Mouse (Mus musculus) skeletal muscle tissue, adult 2 months (tissue): ENCODE data around the gene Stt3b.
A peak's percentile ranks its signal among the peaks of the same experiment; 100 is the strongest.

Source experiments
- DNase-seq: peaks from one replicate; pipeline ENCODE4 v3.0.0-alpha.2; 2012; ENCODE audit warnings: low read depth, low spot score

The Stt3b gene

GRCm38 (mm10) chr9:115310346-115311222, at the start of gene Stt3b:
Stt3b (minus strand) TSS chr9:115310421.
- DNase-seq, result peak; percentile 99

DNA sequence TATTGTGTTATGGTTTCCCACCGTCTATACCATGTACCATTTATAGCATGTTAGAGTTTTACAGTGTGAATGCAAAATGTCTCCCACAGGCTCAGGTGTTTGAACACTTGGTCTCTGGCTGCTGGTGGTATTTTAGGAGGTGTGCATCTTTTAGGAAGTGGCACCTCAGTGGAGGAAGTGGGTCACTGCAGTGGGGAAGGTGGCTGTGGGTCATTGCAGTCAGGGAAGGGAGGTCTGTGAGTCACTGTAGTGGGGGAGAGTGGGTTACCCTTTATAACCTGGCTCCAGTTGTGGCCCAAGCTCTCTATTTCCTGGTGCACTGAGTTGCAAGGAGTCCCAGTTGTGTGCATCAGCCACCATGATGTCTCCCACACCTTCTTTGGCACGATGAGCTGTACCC, 48.2 kb upstream of the Stt3b start:
- DNase-seq, result no peak

DNA sequence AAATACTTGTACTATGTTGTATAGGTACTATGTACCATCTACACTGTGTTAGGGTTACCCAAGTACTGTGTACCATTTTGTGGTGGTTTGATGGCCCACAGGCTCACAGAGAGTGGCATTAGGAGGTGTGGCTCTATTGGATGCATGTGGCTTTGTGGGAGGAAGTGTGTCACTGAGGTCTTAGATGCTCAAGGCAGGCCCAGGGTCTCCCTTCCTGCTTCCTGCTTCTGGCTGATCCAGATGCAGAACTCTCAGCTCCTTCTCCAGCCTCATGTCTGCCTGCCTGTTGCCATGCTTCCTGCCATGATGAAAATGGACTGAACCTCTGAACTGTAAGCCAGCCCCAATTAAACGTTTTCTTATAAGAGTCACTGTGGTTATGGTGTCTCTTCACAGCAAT, 47.8 kb upstream of the Stt3b start:
- DNase-seq, result no peak

DNA sequence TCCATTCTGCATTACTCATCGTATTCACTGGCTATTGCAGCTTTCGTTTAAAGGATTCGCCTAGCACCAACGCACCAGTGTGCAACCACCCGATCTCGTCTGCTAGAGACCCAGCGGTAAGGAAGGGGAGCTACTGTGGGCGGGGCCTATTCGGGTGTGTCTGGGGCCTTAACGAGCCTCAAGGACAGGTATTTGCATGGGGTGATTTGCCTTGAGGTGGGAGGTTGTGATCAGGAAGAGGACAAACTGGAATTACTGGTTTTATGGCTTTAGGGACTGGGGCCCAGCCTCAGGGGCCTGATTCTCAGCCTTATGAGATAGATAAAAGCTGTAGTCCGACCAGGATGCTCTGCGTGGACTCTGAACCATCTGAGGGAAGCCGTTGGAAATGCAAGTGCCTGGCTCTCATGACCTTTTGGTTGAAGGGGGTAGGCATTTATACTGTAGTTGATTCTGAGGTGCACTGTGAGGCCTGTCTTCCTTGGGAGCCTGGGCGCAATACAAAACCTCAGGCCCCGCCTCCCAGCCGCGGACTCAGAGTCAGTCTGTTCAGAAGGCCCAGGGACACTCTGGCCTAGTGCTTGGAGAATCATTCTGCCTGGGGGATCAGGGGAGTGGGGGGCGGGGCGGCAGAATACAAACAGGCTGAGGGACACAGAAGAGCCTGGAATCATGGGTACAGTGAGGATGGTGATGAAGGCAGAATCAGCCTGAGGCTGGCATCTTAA, 46.7 kb upstream of the Stt3b start:
- DNase-seq, result no peak

- DNase-seq, result no peak
Observed at GRCm38 (mm10) chr9:115355972-115356371, 45.8 kb upstream of the Stt3b start.

DNA sequence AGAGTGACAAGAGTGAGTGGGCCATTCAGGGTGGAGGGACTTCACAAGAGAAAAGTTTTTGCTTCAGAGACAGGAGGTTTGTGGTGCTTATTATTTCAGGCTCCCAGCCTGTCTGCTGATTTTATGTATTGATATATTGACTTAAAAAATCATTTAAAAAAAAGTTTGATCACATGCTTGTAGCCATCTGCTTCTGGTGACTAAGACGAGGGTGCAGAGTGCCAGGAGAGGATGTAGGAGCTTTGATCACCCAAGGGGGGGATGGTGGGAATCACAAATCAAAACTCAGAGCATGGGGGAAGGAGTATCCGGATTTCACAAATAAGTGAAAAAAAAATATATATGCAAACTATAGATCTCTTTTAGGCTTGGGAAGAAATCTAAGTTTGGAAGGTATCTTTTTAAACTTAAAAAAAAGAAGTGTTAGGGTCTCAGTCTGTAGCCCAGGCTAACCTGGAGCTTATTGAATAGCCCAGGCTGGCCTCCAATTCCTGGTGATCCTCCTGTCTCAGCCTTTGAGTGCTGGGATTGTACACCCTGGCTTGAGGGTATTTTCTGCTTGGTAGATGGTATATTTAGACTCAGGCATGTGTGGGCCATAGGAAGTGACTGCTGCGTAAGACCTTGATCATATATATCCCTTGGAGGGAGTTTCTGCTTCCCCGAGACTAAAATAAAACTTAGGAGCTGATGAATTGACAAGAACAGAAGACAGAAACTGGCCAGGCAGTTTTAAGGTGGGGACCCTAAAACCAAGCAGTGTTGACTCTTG, 39.7 kb upstream of the Stt3b start:
- no peak for DNase-seq

DNA sequence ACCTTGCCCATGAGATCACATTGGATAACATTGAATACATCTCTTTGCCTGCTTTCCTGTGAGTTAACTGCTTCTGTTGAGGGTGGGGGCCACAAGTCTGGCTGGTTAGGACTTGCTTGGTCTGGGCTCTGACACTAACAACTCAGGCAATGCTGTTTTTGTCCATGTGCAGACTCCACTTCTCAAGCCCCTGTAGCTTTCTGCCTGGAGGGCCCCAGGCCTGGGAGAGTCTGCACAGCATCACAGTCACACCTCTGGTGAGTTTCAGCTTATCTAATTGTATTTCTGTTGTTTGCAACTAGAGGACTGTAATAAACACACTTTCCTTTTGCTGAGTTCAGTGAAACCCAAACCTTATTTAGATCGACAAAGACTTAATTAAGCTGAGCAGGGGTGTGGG, 38.9 kb upstream of the Stt3b start:
- no peak for DNase-seq

DNA sequence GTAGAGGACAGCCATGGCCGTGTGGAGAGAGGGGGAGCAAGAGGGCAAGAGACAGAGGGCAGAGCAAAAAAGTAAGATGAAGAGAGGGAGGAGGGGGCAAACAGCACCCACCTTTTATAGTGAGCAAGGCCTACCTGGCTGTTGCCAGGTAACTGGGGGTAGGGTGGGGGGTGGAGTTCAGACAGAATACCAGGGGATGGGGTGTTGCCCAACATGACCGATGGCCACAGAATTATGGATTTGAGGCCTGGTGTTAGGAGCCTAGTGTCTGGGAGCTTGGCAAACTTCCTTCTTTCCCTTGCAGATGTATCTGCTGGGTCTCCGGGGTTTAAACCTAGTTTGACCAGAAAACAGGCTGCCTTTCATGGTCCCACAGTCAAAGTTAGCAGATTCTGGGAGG, 34.7 kb upstream of the Stt3b start:
- DNase-seq, result no peak

DNA sequence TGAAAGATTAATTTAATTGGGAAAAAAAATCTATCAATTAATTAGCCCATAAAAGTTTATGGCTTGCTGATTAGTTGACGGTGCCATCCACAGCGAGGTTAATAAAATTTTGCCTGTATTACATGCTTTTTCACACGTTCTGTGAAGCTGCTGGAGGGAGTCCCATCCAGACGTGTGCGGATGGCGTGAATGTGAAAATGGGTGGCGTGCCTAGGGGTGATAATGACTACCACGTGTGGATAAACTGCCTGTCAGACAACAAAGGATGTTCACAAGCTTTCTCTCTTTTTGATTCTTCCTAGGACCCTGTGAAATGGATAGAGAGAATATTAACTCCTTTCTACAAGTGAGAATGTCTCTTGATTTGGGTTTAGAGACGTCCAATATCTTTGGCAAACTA, 31.4 kb upstream of the Stt3b start:
- no peak for DNase-seq

DNA sequence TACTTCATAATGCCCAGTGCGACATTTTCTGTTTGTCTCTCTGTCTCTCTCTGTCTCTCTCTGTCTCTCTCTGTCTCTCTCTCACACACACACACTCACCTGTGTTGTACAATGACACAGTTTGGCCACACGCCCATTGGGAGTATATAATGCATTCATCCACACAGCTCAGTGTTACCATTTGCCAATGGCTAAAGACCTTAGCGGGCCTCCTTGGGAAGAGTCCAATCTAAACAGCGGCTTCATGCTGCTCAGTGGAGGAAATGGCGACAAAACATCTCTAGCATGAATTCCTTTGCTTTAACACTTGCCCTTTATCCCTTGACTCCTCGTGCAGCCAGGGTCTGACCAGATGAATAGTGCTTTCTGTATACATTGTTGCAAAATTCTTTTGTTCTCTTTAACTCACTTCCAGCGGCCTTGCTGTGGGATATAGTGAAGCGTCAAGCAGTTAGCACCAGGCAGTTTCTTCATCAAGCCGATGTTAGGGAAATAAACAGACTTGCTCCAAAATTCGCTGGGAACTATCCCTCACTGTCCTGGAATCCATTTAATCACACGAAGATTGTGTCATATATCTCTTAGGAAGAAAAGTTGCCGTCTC, 30.1 kb upstream of the Stt3b start:
- no peak for DNase-seq

- no peak for DNase-seq
Observed at GRCm38 (mm10) chr9:115338816-115339215, 28.6 kb upstream of the Stt3b start.

DNA sequence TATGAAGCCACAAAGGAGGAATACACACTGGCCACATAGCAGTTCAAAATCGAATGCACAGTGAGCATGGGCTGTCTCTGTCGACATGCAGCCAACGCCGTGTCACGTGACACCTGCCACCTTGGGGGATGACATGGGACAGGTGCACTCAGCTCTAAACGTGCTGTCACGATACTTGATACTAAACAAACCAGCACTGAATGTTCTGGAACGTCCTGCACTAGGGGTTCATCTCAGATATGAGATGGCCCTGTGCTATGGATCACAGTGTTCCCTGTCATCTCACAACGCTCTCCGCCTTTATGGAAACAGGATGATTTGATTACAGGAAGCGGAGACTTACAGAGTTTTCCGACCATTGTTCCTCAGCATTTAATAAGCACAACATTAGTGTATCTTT, 22.8 kb upstream of the Stt3b start:
- peak; percentile 64 for DNase-seq

DNA sequence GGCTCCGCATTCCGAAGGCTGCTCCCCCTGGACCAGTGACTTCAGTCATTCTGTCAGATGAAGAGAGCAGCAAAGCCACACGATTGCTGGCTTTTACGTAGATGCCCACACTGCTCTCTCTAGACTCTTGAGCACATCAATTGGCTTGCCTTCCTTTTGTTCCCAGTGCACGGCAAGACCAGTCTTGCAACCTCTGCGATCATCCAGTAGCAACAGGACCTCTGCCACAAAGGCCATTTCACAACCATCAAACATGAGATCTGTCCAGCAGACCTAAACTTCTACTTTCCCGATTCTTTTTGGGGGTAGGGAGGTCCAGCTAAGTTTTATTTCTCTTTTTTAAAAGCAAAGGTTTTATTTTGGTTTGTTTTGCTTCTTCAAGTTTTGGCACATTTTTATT, 22.1 kb upstream of the Stt3b start:
- DNase-seq, result no peak

DNA sequence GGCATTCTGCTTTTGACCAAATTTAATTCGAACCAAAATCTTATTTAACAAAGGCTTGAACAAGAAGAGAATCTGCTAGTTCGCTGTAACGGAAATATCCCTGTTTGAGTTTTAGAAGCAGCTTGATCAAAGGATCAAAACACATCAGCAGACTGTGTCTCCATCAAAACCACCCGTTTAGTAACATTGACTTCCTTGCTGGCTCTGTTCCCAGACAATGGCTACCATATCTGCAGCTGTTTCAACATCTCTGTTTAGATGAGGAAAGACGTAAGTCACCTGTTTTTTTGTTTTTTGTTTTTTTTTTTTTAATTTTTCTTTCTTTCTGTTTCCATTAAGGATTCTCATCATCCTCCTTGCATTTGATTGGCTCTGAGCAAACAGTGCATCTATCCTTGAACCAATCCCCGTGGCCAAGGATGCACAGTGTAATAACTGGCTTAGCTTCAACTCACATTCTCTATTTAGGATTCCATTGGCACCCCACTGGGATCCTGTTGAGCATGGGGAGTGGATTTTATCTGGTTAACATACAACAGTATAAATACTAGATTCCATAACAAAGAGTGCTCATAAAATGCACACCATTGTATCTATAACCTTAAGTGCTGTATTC, 20.7 kb upstream of the Stt3b start:
- no peak for DNase-seq

DNA sequence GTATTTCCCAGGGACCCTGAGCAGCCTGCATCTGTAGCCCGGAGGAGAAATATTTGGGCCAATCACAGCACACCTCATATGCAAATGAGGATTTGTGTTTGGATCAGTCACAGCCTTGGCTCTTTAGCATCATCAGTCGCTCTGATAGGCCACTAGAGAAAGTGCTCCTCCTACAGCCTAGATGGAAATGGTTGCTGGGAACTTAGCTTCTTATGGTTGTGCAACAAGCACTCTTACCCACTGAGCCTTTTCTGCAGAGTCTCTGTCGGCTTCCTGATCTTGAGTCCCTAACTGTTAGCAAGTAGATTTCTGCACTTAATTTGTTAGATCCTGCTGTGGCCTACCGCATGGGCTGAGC, 16.3 kb upstream of the Stt3b start:
- no peak for DNase-seq

DNA sequence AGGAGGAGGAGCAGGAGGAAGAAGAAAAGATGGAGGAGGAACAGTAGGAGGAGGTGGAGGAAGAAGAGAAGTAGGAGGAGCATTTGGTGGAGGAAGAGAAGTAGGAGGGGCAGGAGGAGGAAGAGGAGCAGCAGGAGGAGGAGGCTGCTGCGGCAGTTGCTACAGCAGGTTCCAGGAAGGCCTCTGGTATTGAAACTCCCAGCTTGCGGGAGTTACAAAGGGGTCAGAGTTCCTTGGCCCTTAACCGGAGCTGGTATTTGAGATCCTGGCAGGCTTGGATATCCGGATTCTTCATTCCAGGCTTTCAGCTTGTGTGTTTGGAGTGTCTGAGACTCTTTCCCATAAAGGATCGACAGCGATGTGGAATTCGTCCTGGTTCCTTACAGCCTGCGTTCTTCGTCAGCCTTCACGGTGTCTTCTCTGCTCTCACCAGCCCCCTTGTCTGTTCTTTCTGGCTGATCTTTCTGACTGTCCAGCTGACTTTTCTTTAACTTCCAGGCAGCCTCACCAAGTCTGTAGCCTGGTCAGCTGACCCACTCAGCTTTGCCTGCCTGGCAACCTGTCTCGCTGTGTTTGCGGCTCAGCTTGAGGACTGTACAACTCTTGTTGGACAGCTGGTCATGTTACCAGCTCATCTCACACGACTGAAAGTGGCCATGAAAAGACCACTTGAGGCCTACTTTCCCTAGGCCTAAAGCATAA, 15.8 kb upstream of the Stt3b start:
- DNase-seq, result no peak

DNA sequence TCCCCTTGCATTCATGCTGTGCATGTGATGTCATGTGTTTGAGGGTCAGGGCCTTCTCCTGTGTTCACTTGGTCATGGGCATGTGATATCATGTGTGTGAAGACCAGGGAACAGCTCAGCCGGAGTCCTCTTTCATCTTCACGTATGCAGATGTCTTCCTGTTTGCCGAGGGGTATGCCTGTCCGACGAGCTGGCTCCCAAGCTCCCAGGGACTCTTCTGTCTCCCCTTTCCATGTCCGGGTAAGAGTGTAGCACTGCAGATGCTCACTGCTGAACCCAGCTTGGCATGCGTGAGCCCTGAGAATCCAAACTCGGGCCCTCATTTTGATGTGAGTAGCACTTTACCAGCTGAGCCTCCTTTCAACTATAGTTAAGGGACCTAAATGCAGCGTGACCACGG, 13.4 kb upstream of the Stt3b start:
- DNase-seq, result no peak

- DNase-seq, result no peak
Observed at GRCm38 (mm10) chr9:115322385-115322784, 12.2 kb upstream of the Stt3b start.

DNA sequence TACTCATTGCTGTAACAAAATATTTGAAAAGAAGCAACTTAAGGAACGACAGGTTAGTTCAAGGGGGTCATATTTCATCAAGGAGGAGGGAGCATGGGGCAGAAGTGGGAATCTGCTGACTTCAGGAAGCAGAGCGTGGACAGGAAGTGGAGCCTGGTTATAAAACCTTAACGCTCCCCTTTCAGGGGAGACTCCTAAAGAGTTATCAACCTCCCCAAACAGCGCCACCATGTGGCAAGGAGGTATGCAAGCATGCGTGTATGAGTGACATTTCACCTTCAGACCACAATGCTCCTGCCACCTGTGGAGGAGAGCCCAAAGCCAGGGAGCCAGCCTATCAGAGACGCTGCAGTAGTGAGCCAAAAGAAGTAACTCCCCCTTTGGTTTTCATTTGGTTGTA, 10.8 kb upstream of the Stt3b start:
- no peak for DNase-seq

- DNase-seq, result no peak
Observed at GRCm38 (mm10) chr9:115320156-115320555, 9.9 kb upstream of the Stt3b start.
